Mouse (Mus musculus) MEL (cell line): ENCODE results near the gene Rab37.

Source experiments
- CTCF ChIP-seq, 3 experiments: IDR thresholded peaks in 2 of 3; conservative IDR thresholded peaks in 1 of 3; 2 replicates each; pipeline ENCODE4 v1.5.1; 2011 to 2012; ENCODE audit warnings: low read length in 3 of 3, low read depth in 2 of 3, mild to moderate bottlenecking in 2 of 3, improper control_type of control experiment in 1 of 3, inconsistent platforms in 1 of 3, mixed read lengths in 1 of 3, moderate library complexity in 1 of 3; ENCODE audit not compliant: control insufficient read depth in 1 of 3, insufficient read depth in 1 of 3, poor library complexity in 1 of 3, severe bottlenecking in 1 of 3
- KAT2A ChIP-seq: conservative IDR thresholded peaks from 2 replicates; pipeline ENCODE4 v1.6.1; 2012; ENCODE audit warnings: low read depth, low read length, improper control_type of control experiment, inconsistent platforms
- MXI1 ChIP-seq: IDR thresholded peaks from 2 replicates; pipeline ENCODE4 v1.6.1; 2011; ENCODE audit warnings: mild to moderate bottlenecking, low read depth, low read length, improper control_type of control experiment
- POLR2AphosphoS5 ChIP-seq: IDR thresholded peaks from 2 replicates; pipeline ENCODE4 v1.6.1; 2012; ENCODE audit warnings: low read depth, borderline replicate concordance, mild to moderate bottlenecking, inconsistent platforms, low read length, moderate library complexity, mixed read lengths
- SIN3A ChIP-seq: IDR thresholded peaks from 2 replicates; pipeline ENCODE4 v1.6.1; 2012; ENCODE audit warnings: low read length, improper control_type of control experiment, inconsistent platforms

GRCm38 (mm10) chr11:115129508-115130126 lies 38.4 kb downstream of the Rab37 start:
- no peak for TF ChIP-seq CTCF (IDR thresholded peaks at IDR 0.05 in 2 of 3, conservative IDR thresholded peaks at IDR 0.05 in 1 of 3; ENCODE audit: control insufficient read depth in 1 of 3, insufficient read depth in 1 of 3, low read depth in 2 of 3, low read length in 3 of 3, poor library complexity in 1 of 3, severe bottlenecking in 1 of 3)
- TF ChIP-seq KAT2A, result no peak
- no peak for TF ChIP-seq SIN3A
- TF ChIP-seq MXI1, result no peak
- no peak for TF ChIP-seq POLR2AphosphoS5
